Mouse (Mus musculus): Measurements from ENCODE around the gene Ptpn12.
"Not testable (repeated sequence)": the region's sequence is repeated elsewhere in the genome, so short reads cannot be mapped to it uniquely, and the experiment has no call there.

The Ptpn12 gene

DNA sequence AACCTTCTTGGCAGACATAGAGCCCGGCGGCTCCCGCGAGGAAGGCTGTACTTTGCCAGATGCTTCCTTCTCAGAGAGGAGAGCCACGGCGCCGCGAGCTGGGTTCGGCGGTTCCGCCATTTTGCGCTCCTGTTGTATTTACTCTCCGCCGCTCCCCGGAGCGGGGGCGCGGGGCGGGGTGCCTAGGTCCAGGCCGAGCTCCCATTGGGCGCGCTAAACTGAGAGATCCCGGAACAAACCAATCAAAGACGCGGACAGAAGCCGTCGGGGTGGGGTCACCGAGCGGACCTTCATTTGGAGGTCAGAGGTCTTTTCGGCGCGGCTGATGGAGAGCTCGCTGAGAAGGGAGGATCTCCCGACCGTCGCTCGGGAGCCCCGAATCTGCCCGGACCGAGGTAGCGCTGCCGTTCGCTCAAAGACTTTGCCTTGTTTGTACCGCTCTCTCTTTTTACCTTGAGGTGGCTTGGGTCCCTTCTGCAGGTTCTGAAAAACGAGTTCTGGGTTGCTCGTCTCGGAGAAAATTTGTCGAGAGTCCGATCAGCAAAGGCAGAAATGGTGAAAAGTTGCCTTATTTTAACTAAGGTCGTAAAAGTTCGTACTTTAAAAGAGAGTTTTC, 103.9 kb downstream of the Ptpn12 start:
- peak; percentile 99 for DNase-seq (ENCODE audit: inconsistent ontology term)

DNA sequence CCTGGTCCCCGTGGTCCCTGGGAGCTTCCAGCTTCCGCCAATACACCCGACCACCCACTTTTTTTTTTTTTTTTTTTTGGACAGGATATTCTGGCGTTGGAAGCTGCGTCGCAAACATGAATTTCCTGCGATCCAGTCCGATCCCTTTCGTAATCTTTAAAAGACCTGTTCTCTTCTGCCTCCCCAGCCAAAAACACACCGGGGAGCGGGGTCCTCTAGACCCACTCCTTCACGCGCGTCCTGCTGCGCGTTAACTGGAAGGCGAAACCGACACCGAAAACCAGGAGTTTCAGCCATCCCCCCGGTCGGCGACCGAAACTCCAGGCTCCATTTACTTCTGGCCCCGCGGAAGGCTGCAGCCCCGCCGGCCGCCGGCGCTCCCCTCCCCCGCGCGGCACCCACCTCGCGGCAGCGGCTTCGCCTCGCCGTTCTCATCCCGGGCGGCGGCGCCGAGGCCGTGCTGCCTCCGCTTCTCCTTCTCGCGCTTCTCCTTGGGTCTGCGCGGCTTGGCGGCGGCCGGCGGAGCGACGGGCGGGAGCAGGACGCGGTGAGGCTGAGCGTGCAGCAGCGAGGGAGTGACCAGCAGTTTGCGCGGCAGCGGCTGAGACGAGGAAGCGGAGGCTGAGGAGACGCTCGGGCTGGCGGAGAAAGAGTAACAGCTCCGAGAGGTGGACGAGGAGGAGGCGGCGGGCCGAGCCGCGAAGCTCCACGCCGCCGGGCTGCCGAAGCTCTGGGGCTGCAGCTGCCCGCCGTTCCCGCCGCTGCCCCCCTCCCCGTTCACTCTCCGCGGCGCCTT, 104.7 kb downstream of the Ptpn12 start:
- DNase-seq (ENCODE audit: inconsistent ontology term): peak; percentile 72

DNA sequence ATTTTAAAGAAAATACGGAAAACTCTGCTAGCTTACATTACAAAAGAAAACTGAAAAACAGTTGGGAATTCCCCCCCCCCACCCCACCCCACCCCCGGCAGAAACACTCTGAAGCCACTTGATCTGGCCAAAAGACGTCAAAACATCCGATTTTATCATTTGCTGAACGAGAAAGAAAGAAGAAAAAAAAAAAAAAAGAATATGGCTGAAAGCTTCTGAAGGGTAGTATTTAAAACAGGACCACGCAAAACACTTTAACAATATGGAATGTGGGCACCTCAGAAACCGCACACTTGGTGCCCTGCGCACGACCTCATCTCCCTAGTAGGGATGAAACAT, 105.2 kb downstream of the Ptpn12 start:
- DNase-seq (ENCODE audit: inconsistent ontology term): no peak

DNA sequence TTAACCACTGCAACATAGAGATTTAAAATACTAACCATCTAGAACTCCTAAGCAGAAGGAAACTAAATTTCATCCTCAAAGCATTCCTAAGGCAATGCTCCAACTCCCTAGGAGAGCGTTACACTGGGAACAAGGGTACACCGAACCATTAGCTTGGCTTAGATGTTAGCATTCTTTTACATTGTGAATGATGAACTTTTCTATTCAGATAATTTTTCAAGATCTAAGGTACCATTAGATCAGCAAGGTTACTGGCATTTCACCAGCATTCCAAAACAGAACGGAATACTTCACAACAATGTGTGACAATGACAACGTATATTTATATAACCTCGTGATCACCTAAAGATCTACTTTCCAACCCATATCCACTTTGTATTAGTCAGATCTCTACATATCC, 105.6 kb downstream of the Ptpn12 start:
- peak; percentile 55 for DNase-seq (ENCODE audit: inconsistent ontology term)

DNA sequence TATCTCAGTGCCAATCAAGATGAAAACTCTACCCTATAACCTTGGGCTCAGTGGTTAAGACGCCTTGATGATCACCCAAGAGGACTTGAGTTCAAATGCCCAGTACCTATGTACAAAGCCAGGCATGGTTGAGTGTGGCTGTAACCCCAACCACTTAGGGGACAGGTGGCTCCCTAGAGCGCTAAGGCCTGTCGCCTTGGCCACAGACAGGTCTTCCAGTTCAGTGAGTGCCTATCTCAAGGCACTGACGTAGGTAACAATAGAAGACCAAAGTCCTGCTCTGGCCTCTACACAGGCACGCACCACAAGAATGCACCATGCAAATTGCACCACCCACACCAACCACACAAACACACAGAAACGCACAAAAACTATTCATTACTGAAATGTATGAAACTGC, 108.8 kb downstream of the Ptpn12 start:
- DNase-seq (ENCODE audit: inconsistent ontology term): peak; percentile 42

DNA sequence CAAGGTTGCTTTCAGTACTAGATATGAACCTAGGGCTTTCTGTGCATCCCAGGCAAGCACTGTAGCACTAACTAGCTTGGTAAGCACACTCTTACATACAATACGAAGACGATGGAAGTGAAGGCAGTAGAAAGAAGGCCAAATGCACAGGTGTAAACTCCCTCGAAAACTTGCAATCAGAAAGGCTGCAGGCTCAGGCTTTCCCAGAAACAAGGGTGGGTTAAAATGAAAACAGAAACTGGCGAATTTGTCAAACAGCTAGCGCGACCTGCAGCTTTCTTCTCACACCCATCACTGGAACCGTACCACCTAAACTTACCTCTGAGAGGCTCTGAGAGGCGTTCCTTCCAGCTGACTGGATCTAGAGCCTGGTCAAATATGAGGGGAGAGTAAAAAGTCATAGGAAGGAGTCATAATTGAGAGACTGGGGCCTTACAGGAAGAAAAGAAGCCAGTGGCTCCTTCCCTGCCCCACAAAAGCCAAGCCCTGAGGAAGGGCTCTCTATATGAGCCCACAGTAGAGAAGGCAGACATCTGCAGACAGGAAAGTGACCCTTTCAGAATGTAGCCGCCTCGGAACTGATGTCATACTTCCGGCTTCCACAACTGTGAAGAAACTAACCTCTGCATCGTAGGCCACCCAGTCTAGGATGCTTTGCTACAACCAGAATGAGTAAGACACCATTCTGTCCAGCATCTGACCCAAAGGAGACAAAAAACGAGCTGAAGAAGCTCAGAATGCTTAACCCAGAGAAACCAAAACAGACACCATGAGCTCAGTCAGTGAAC, 110.6 kb downstream of the Ptpn12 start:
- no peak for DNase-seq (ENCODE audit: inconsistent ontology term)

DNA sequence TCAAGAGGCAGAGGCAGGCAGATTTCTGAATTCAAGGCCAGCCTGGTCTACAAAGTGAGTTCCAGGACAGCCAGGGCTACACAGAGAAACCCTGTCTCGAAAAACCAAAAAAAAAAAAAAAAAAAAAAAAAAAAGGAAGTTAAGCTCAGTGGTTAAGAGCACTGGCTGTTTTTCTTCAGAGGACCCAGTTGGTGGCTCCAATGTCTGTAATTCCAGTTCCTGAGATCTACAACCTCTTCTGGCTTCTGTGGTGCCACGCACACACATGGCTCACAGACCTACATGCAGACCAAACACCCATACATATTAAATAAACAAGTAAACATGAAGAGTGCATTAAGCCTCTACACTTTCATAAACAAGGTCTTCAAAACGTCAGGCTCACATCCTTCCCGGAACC, 111.9 kb downstream of the Ptpn12 start:
- DNase-seq (ENCODE audit: inconsistent ontology term): not testable (repeated sequence)

DNA sequence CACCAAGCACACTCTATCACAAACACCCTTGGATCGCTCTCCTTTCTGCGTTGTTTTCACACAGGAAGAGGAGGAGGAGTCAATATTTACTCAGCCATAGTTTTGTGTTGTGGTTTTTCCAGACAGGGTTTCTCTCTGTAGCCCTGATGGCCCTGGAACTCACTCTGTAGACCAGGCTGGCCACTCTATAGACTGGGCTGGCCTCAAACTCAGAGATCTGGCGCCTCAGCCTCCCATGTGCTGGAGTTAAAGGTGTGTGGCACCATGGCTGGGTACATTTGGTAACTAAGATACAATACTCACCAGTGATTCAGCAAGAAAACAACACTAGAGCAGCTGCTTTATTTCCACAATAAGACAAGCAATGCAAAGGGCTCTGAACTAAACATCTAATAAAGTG, 113.2 kb downstream of the Ptpn12 start:
- no peak for DNase-seq (ENCODE audit: inconsistent ontology term)

DNA sequence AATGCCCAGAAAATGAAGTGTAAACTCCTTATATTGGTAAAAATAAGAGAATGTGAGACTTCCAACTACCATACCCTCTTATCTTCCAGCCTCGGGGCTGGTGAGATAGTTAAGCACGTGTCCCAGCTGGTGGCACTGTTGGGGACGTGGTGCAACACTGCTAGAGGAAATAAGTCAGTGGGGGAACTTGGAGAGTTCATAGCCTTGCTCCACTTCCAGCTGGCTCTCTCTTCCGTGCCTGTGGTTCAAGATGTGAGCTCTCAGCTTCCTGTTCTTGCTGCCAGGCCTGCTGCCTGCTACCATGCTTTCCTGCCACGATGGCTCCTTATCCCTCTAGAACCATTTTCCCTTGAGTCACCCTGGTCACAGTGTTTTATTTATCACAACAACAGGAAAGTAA, 114.5 kb downstream of the Ptpn12 start:
- DNase-seq (ENCODE audit: inconsistent ontology term): no peak

DNA sequence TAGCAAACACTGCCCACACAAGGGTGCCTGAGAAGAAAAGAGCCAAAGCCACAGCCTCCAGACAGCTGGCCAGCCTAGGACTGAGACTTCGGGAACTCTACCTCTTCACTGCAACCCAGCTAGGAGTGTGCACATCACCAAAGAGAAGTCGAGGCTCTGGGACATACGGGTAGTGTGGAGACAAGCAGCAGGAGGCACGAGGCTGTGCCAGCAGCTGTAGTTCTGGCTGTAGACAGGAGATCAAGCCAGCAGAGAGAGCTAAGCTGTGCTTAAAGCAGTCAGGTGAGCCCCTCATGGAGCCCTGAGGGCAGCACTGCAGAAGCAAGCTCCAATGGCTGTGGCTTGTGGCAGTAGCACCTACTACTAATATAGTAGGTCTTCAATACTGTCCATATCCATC, 115.0 kb downstream of the Ptpn12 start:
- DNase-seq (ENCODE audit: inconsistent ontology term): no peak

DNA sequence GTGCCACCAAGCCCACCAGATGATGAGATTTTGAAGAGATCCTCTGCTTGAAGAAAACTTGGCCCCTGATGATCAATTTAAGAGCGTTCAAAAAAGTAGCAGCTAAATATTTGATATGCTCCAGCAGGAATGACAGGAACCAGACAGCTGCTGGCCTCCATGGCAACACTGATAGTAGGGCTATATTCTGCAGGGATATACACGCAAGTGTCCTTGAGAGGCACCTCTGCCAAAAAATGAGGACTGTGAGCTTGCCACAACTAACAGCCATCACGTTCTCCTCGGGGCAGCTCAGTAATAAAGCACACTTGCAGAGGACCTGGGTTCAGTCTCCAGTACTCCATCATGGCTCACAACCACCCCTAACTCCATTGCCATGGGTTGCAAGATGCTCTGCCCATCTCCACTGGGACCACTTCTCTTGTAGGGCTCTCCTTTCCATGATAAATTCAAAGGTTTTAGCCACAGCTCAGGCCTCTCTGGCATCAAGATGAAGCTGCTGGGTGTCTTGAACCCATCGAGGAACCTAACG, 115.6 kb downstream of the Ptpn12 start:
- DNase-seq (ENCODE audit: inconsistent ontology term): no peak

DNA sequence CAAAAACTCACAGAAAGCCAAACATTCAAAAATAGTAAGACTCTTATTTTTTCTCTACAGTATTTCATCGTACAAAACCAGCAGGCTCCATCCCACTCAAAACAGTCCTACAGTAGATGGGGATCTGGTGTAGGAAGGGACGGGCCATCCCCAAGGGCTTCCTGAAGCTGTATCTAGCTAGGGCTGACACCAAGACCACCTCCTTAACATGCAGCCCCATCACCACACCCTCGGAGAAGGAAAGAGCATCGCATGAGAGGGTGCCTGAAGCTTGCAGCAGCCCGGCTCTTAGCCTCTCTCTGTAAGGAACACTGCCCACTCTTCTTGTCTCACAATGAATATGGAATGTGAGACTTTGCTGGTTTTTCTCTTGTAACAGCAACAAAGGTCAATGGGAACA, 117.2 kb downstream of the Ptpn12 start:
- DNase-seq (ENCODE audit: inconsistent ontology term): no peak
